Mouse (Mus musculus) kidney, adult 9 months (tissue): ENCODE data around the gene 1700015F17Rik.

Experiments
- DNase-seq: peaks from one replicate; pipeline ENCODE4 v3.0.0; 2022

Gene 1700015F17Rik

GRCm38 (mm10) chr5:5423081-5423480 lies 55.9 kb downstream of the 1700015F17Rik start:
- no peak for DNase-seq

- no peak for DNase-seq
Measured at GRCm38 (mm10) chr5:5421439-5421838, 57.5 kb downstream of the 1700015F17Rik start.

GRCm38 (mm10) chr5:5419992-5420455 lies 58.9 kb downstream of the 1700015F17Rik start, which contains the start of gene Cdk14:
Cdk14 (minus strand) TSS chr5:5420312.
- peak; percentile 3 for DNase-seq

GRCm38 (mm10) chr5:5419253-5419652 lies 59.7 kb downstream of the 1700015F17Rik start:
- DNase-seq: no peak

GRCm38 (mm10) chr5:5414835-5415234 lies 64.1 kb downstream of the 1700015F17Rik start:
- DNase-seq: no peak

GRCm38 (mm10) chr5:5411886-5412285 lies 67.1 kb downstream of the 1700015F17Rik start:
- no peak for DNase-seq

GRCm38 (mm10) chr5:5401986-5402385 lies 77.0 kb downstream of the 1700015F17Rik start:
- DNase-seq: no peak

GRCm38 (mm10) chr5:5392786-5393185 lies 86.2 kb downstream of the 1700015F17Rik start:
- no peak for DNase-seq
